Mouse (Mus musculus) lung, adult 2 months (tissue): ENCODE measurements at regions not wholly inside any gene's neighbourhood (a gene's known extent, or its start where the extent isn't known, plus 50 kb on each side); places are given as distances from the start of the nearest gene placed in this dataset.

Source experiments
- DNase-seq: peaks from one replicate; pipeline ENCODE4 v3.0.0; 2022
- H3K4me1 ChIP-seq: fragments of 200-500 bp; 2 replicates; pipeline ENCODE4 v1.6.1; 2011; ENCODE audit warnings: low read length; ENCODE audit not compliant: control insufficient read depth, insufficient read depth
- H3K4me3 ChIP-seq: fragments of 200-500 bp; replicated peaks from 2 replicates; pipeline ENCODE3; 2011; ENCODE audit warnings: low read depth, mild to moderate bottlenecking, control low read depth, low read length; ENCODE audit errors: extremely low read depth
- CTCF ChIP-seq: fragments of 200-500 bp; IDR thresholded peaks from 2 replicates; pipeline ENCODE4 v1.5.1; 2011; ENCODE audit warnings: mild to moderate bottlenecking, low read length, control low read depth; ENCODE audit not compliant: insufficient read depth
- POLR2A ChIP-seq: fragments of 200-500 bp; IDR thresholded peaks from 2 replicates; pipeline ENCODE4 v1.6.1; 2011; ENCODE audit warnings: low read depth, mild to moderate bottlenecking, control low read depth, low read length, borderline replicate concordance; ENCODE audit errors: extremely low read depth
- WGBS: fragments of 180-500 bp; shearing (Covaris S2); methylation state at CpG from one replicate; pipeline ENCODE4 v1.1.7; 2018; 5-methylcytosine and 5-hydroxymethylcytosine counted together

GRCm38 (mm10) chr13:70292713-70293112 is 344.7 kb downstream of the Ice1 start:
- TF ChIP-seq POLR2A (no peak), CTCF (no peak)
- H3K4me1 ChIP-seq: no peaks in the 10 kb centered on the region
- WGBS: 72% methylated on average over 3 of the region's 3 CpGs
- no peak overlapping the region for H3K4me3 ChIP-seq
- DNase-seq: no peak

DNA sequence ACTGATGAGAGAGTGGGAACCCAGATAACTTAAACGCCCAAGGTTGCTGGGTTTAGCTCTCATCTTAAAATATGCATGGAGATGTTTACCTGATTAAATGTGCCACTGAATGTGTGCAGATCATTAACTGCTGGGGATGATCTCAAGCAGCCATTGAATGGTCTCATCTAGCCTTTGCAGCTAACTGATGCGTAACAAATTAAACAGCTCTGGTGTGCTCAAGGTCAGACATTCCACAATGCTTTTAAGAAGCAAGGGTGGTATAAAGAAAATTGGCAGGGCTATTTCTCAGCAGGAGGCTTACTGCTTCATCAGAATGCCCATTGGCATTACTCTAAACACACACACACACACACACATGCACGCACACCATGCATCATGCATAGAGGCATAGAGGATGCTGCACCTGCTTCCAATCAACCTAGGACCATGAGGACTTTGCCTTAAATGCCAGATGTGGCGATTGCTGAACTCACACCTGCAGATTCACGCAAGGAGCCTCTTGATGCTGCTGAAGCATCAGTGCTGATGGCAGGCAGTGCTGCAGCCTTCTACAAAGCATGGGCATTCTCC is 333.4 kb downstream of the Ice1 start:
- TF ChIP-seq CTCF (no peak), POLR2A (no peak)
- H3K4me3 ChIP-seq: no peak overlapping the region
- no peaks in the 10 kb centered on the region for H3K4me1 ChIP-seq
- 73% methylated on average over 5 of the region's 5 CpGs for WGBS
- DNase-seq: no peak

DNA sequence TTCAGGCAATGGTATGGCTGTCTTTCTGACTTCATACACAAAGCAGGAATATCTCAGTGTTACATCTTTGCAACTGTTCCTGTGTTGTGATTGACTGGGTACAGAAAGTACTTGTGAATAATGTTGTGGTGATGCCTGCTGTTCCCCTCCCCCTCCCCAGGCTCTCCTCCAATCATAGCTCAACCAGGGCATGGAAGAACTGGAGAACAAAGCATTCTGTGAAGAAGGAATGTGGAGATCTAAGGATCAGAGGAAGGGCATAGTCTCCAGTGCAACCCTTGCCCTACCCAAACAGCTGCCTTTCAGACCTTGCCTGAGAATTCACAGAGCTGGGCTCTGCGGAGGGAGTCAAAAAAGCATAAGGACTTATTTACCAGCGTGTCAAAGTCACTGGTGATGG is 326.9 kb downstream of the Ice1 start:
- TF ChIP-seq CTCF: no peak
- TF ChIP-seq POLR2A: no peak
- no peak for DNase-seq
- Histone ChIP-seq H3K4me1 (no peaks in the 10 kb centered on the region), H3K4me3 (no peak overlapping the region)
- WGBS: 49% methylated on average over 2 of the region's 2 CpGs

- TF ChIP-seq POLR2A: no peak
- TF ChIP-seq CTCF: no peak
- WGBS: 83% methylated on average over 14 of the region's 14 CpGs
- Histone ChIP-seq H3K4me1 (no peaks in the 10 kb centered on the region), H3K4me3 (no peak overlapping the region)
- DNase-seq: no peak
These were observed 326.0 kb downstream of the Ice1 start for GRCm38 (mm10) chr13:70311226-70312055.

DNA sequence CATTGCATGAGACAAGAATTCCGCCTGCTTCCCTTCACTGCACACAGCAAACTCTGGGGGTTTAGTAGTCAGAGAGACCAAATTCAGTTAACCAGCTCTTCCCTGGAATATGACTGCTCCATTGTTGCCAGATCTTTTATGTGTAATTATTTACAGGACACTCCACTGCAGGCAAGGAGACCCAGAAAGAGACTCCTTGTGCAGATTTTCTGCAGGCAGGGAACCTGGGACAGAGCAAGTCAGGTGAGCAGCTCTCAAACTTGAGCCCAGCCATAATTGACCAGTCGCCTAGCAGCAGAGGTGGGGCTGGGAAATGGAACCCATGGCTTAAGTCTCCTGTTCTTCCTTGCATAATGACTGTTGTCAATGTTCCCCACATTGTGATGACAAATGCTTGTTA is 324.2 kb downstream of the Ice1 start:
- TF ChIP-seq POLR2A: no peak
- no peak for TF ChIP-seq CTCF
- DNase-seq: no peak
- Histone ChIP-seq H3K4me1 (no peaks in the 10 kb centered on the region), H3K4me3 (no peak overlapping the region)
- 40% methylated on average over 2 of the region's 2 CpGs for WGBS

- TF ChIP-seq POLR2A (no peak), CTCF (no peak)
- DNase-seq: no peak
- H3K4me1 ChIP-seq: no peaks in the 10 kb centered on the region
- WGBS: 86% methylated on average over 1 of the region's 1 CpGs
- no peak overlapping the region for H3K4me3 ChIP-seq
These were observed 313.9 kb downstream of the Ice1 start for GRCm38 (mm10) chr13:70323537-70323936.

- Histone ChIP-seq H3K4me3 (no peak overlapping the region), H3K4me1 (no peaks in the 10 kb centered on the region)
- 51% methylated on average over 4 of the region's 4 CpGs for WGBS
- DNase-seq: no peak
- no peak for TF ChIP-seq CTCF
- no peak for TF ChIP-seq POLR2A
These were observed 301.4 kb downstream of the Ice1 start for GRCm38 (mm10) chr13:70336069-70336468.

GRCm38 (mm10) chr13:70340437-70340836 is 297.0 kb downstream of the Ice1 start:
- WGBS: 66% methylated on average over 3 of the region's 3 CpGs
- no peak for DNase-seq
- TF ChIP-seq CTCF (no peak), POLR2A (no peak)
- H3K4me1 ChIP-seq: no peaks in the 10 kb centered on the region
- no peak overlapping the region for H3K4me3 ChIP-seq

GRCm38 (mm10) chr13:70343191-70343734 is 294.2 kb downstream of the Ice1 start:
- Histone ChIP-seq H3K4me1 (no peaks in the 10 kb centered on the region), H3K4me3 (no peak overlapping the region)
- 86% methylated on average over 1 of the region's 1 CpGs for WGBS
- no peak for DNase-seq
- TF ChIP-seq POLR2A: no peak
- TF ChIP-seq CTCF: no peak

GRCm38 (mm10) chr13:70343911-70344310 is 293.5 kb downstream of the Ice1 start:
- no peak for DNase-seq
- WGBS: 69% methylated on average over 2 of the region's 2 CpGs
- Histone ChIP-seq H3K4me3 (no peak overlapping the region), H3K4me1 (no peaks in the 10 kb centered on the region)
- TF ChIP-seq CTCF (no peak), POLR2A (no peak)
